Mouse (Mus musculus) liver, postnatal 0 days (tissue): ENCODE data around the gene Glis2. TPM values are rescaled to one million over a fixed set of nuclear protein-coding genes. Genes with fewer than 3 reads are reported as not detected.

ENCODE experiments used
- ATAC-seq: fragments of 200-750 bp; cut with Nextera tagmentation; 2 replicates; pipeline ENCODE4 v1.8.0; 2017; ENCODE audit warnings: mild to moderate bottlenecking, moderate library complexity
- DNase-seq: peaks from one replicate; pipeline ENCODE4 v3.0.0-alpha.2; 2016
- H3K27ac ChIP-seq: fragments of 300-500 bp; sonication (generic); 2 replicates; pipeline ENCODE4 v1.5.1; 2014; ENCODE audit warnings: antibody characterized with exemption, moderate library complexity, mild to moderate bottlenecking, low read depth
- H3K27me3 ChIP-seq: fragments of 300-500 bp; sonication (generic); 2 replicates; pipeline ENCODE4 v1.6.1; 2014; ENCODE audit warnings: low read length, control low read depth, mixed read lengths; ENCODE audit not compliant: insufficient read depth
- H3K36me3 ChIP-seq: fragments of 300-500 bp; sonication (generic); replicated peaks from 2 replicates; pipeline ENCODE4 v1.6.1; 2014; ENCODE audit warnings: mild to moderate bottlenecking, control low read depth, low read length, moderate library complexity, mixed read lengths; ENCODE audit not compliant: insufficient read depth
- H3K4me1 ChIP-seq: fragments of 300-500 bp; sonication (generic); 2 replicates; pipeline ENCODE4 v1.6.1; 2014; ENCODE audit warnings: antibody characterized with exemption, mild to moderate bottlenecking, control low read depth; ENCODE audit not compliant: insufficient read depth
- H3K4me2 ChIP-seq: fragments of 300-500 bp; sonication (generic); 2 replicates; pipeline ENCODE4 v1.6.1; 2014; ENCODE audit warnings: low read depth, mild to moderate bottlenecking, low read length, moderate library complexity, mixed read lengths
- H3K4me3 ChIP-seq: fragments of 300-500 bp; sonication (generic); 2 replicates; pipeline ENCODE4 v1.5.1; 2014; ENCODE audit warnings: low read depth, low read length
- H3K9ac ChIP-seq: fragments of 300-500 bp; sonication (generic); replicated peaks from 2 replicates; pipeline ENCODE4 v1.6.1; 2014; ENCODE audit warnings: mild to moderate bottlenecking, moderate library complexity
- H3K9me3 ChIP-seq: fragments of 300-500 bp; sonication (generic); 2 replicates; pipeline ENCODE4 v1.6.1; 2016; ENCODE audit warnings: mild to moderate bottlenecking, control low read depth, low read length, mixed read lengths
- CTCF ChIP-seq: sonication (generic); IDR thresholded peaks from 2 replicates; pipeline ENCODE4 v1.5.1; 2016; ENCODE audit warnings: antibody characterized with exemption, low read depth
- EP300 ChIP-seq: IDR thresholded peaks from 2 replicates; pipeline ENCODE4 v1.6.1; 2016; ENCODE audit warnings: antibody characterized with exemption, low read depth, mild to moderate bottlenecking
- WGBS: fragments of 180-500 bp; shearing (Covaris S2); extraction: QIAGEN DNeasy Blood & Tissue Kit; methylation state at CpG from one replicate; pipeline ENCODE4 v1.1.7; 2014; ENCODE audit not compliant: insufficient replicate concordance; 5-methylcytosine and 5-hydroxymethylcytosine counted together
- polyA plus RNA-seq: library from polyadenylated mRNA; unstranded; fragments of >200 nt; fragmentation: Nextera tagmentation; extraction: Ambion mirVana; gene quantifications from 2 replicates; pipeline ENCODE4 v1.2.1, GENCODE M21; 2015

The Glis2 gene
- polyA plus RNA-seq, 1 experiment from 2014 or later = 1.7 TPM

- Histone ChIP-seq H3K4me3 (no peak overlapping the region), H3K9me3 (no peaks in the 10 kb centered on the region), H3K27me3 (no peaks in the 10 kb centered on the region), H3K27ac (no peak overlapping the region), H3K4me1 (peaks cover 38% of the 10 kb centered on the region), H3K4me2 (peak overlapping the region; percentile 67; the same call in 1 of the 2 replicates), H3K36me3 (peaks cover 26% of the 10 kb centered on the region), H3K9ac (0 out of 2 replicates have a peak overlapping the region, but pooled peaks have one; percentile 59)
- 84% methylated on average over 12 of the region's 12 CpGs for WGBS
- ATAC-seq (no peak), DNase-seq (no peak)
- TF ChIP-seq CTCF (no peak), EP300 (no peak)
Measured at GRCm38 (mm10) chr16:4551885-4552284, 42.6 kb upstream of the Glis2 start.

- Histone ChIP-seq H3K36me3 (peaks cover 19% of the 10 kb centered on the region; the same call in 1 of the 2 replicates), H3K27me3 (no peaks in the 10 kb centered on the region), H3K27ac (peak overlapping the region; percentile 44), H3K9ac (peak overlapping the region; percentile 59), H3K4me1 (peaks cover 47% of the 10 kb centered on the region), H3K4me2 (peak overlapping the region; percentile 67), H3K9me3 (no peaks in the 10 kb centered on the region), H3K4me3 (peak overlapping the region; percentile 11; the same call in 1 of the 2 replicates)
- WGBS = 29% methylated on average over 6 of the region's 6 CpGs
- TF ChIP-seq CTCF = no peak
- no peak for TF ChIP-seq EP300
- ATAC-seq = peak; percentile 63
- peak; percentile 67 for DNase-seq
Measured at GRCm38 (mm10) chr16:4552829-4553550, 41.5 kb upstream of the Glis2 start.

- Histone ChIP-seq H3K36me3 (peaks cover 7% of the 10 kb centered on the region; the same call in 1 of the 2 replicates), H3K9ac (no peak overlapping the region), H3K4me2 (no peak overlapping the region), H3K4me1 (peaks cover 55% of the 10 kb centered on the region), H3K9me3 (no peaks in the 10 kb centered on the region), H3K4me3 (no peak overlapping the region), H3K27me3 (no peaks in the 10 kb centered on the region), H3K27ac (no peak overlapping the region)
- DNase-seq (no peak), ATAC-seq (no peak)
- TF ChIP-seq EP300 (no peak), CTCF (no peak)
- 68% methylated on average over 1 of the region's 1 CpGs for WGBS
Measured at GRCm38 (mm10) chr16:4555555-4555954, 39.0 kb upstream of the Glis2 start.

- WGBS = 53% methylated on average over 1 of the region's 1 CpGs
- DNase-seq (peak; percentile 57), ATAC-seq (peak; percentile 52)
- Histone ChIP-seq H3K27me3 (no peaks in the 10 kb centered on the region), H3K4me3 (0 out of 2 replicates have a peak overlapping the region, but pooled peaks have one; percentile 83), H3K4me2 (peak overlapping the region; percentile 100), H3K36me3 (no peaks in the 10 kb centered on the region), H3K27ac (peak overlapping the region; percentile 94), H3K9ac (peak overlapping the region; percentile 79; the same call in 1 of the 2 replicates), H3K4me1 (peaks cover 52% of the 10 kb centered on the region), H3K9me3 (no peaks in the 10 kb centered on the region)
- no peak for TF ChIP-seq CTCF
- no peak for TF ChIP-seq EP300
Measured at GRCm38 (mm10) chr16:4557085-4557484, 37.4 kb upstream of the Glis2 start.

- WGBS = under 1% methylated on average over 19 of the region's 19 CpGs
- no peaks in the 10 kb centered on the region for H3K27me3 ChIP-seq
- H3K4me1 ChIP-seq = peaks cover 44% of the 10 kb centered on the region
- peak overlapping the region; percentile 100 for H3K4me2 ChIP-seq
- H3K27ac ChIP-seq = peak overlapping the region; percentile 94
- no peaks in the 10 kb centered on the region for H3K36me3 ChIP-seq
- peak overlapping the region; percentile 79 for H3K9ac ChIP-seq
- peak; percentile 77 for DNase-seq
- H3K9me3 ChIP-seq = no peaks in the 10 kb centered on the region
- peak overlapping the region; percentile 83 for H3K4me3 ChIP-seq
- no peak for TF ChIP-seq CTCF
- peak; percentile 69 for ATAC-seq
Measured at GRCm38 (mm10) chr16:4557949-4558348, 36.6 kb upstream of the Glis2 start.

GRCm38 (mm10) chr16:4558384-4558979 lies 36.0 kb upstream of the Glis2 start:
- TF ChIP-seq EP300 = no peak
- no peak for TF ChIP-seq CTCF
- peak overlapping the region; percentile 100 for H3K4me2 ChIP-seq
- H3K4me3 ChIP-seq = peak overlapping the region; percentile 83
- H3K27ac ChIP-seq = peak overlapping the region; percentile 94
- no peaks in the 10 kb centered on the region for H3K9me3 ChIP-seq
- H3K27me3 ChIP-seq = no peaks in the 10 kb centered on the region
- H3K36me3 ChIP-seq = no peaks in the 10 kb centered on the region
- H3K4me1 ChIP-seq = peaks cover 38% of the 10 kb centered on the region
- DNase-seq (peak; percentile 92), ATAC-seq (peak; percentile 86)
- H3K9ac ChIP-seq = peak overlapping the region; percentile 79
- 0% methylated on average over 38 of the region's 38 CpGs for WGBS
